Mouse (Mus musculus): Measurements from ENCODE around the gene Col13a1. TPM values are rescaled to one million over a fixed set of nuclear protein-coding genes. Genes with fewer than 3 reads are reported as not detected.

Gene Col13a1
- polyA plus RNA-seq (2017; shearing (Covaris generic)), result not detected

GRCm38 (mm10) chr10:61978866-61979340 is at the start of gene Col13a1:
Gene Col13a1 (minus strand): TSS chr10:61979108.
- ATAC-seq, result no peak

- ATAC-seq, result no peak
These were observed 48.8 kb upstream of the Col13a1 start for GRCm38 (mm10) chr10:62027699-62028098.

GRCm38 (mm10) chr10:62023821-62024551 is 45.1 kb upstream of the Col13a1 start:
- ATAC-seq, result no peak

- no peak for ATAC-seq
These were observed 41.2 kb upstream of the Col13a1 start for GRCm38 (mm10) chr10:62020068-62020620.

GRCm38 (mm10) chr10:62019386-62020067 is 40.6 kb upstream of the Col13a1 start:
- no peak for ATAC-seq

- no peak for ATAC-seq
These were observed 38.0 kb upstream of the Col13a1 start for GRCm38 (mm10) chr10:62016947-62017346.

- no peak for ATAC-seq
These were observed 34.3 kb upstream of the Col13a1 start for GRCm38 (mm10) chr10:62013190-62013589.

- ATAC-seq, result no peak
These were observed 33.5 kb upstream of the Col13a1 start for GRCm38 (mm10) chr10:62012371-62012770.

- no peak for ATAC-seq
These were observed 31.1 kb upstream of the Col13a1 start for GRCm38 (mm10) chr10:62009981-62010500.

- no peak for ATAC-seq
These were observed 29.1 kb upstream of the Col13a1 start for GRCm38 (mm10) chr10:62007958-62008357.

- ATAC-seq, result no peak
These were observed 27.5 kb upstream of the Col13a1 start for GRCm38 (mm10) chr10:62006371-62006770.

- no peak for ATAC-seq
These were observed 21.3 kb upstream of the Col13a1 start for GRCm38 (mm10) chr10:62000216-62000615.

GRCm38 (mm10) chr10:61999766-62000165 is 20.9 kb upstream of the Col13a1 start:
- ATAC-seq, result no peak

- no peak for ATAC-seq
These were observed 12.8 kb upstream of the Col13a1 start for GRCm38 (mm10) chr10:61991481-61992424.

- ATAC-seq, result no peak
These were observed 1.5 kb upstream of the Col13a1 start for GRCm38 (mm10) chr10:61980424-61980823.

- ATAC-seq, result no peak
These were observed 619 bp downstream of the Col13a1 start for GRCm38 (mm10) chr10:61978112-61978865.

- no peak for ATAC-seq
These were observed 1.4 kb downstream of the Col13a1 start for GRCm38 (mm10) chr10:61977392-61978096.

- no peak for ATAC-seq
These were observed 1.9 kb downstream of the Col13a1 start for GRCm38 (mm10) chr10:61976987-61977386.

- no peak for ATAC-seq
These were observed 4.3 kb downstream of the Col13a1 start for GRCm38 (mm10) chr10:61974581-61974980.

GRCm38 (mm10) chr10:61972041-61972440 is 6.9 kb downstream of the Col13a1 start:
- no peak for ATAC-seq

Data from inflammation-experienced regulatory T-cells, adult 6 months (primary cell).